Mouse (Mus musculus): ENCODE data around the gene Pxt1.

DNA sequence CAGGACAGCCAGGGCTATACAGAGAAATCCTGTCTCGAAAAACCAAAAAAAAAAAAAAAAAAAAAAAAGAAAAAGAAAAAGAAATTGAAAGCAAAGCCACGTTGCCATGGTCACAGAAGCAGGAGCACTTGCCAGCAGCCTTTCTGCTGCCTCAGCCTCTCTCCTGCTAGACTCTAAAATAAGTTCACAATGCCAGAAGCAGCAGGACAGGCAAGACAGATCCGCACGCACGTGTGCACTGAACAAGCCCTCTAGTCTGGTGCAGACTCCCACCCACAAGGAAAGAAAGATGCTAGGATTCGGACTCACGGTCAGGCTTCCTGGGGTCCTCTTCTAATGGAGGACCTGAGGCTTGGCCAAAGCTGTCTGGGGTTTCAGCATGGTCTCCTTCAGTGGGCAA lies 35.7 kb downstream of the Pxt1 start:
- TF ChIP-seq POLR2A (IDR thresholded peaks at IDR 0.05; ENCODE audit: insufficient read length, low read depth): no peak
- TF ChIP-seq MYOD1 (IDR thresholded peaks at IDR 0.05; ENCODE audit: control insufficient read depth in 1 of 3, insufficient read length in 2 of 3, low read depth in 2 of 3): no peak
- TF ChIP-seq MAX (IDR thresholded peaks at IDR 0.05; ENCODE audit: low read depth): no peak

Data from myocyte (in vitro differentiated cells).